Mouse (Mus musculus) liver, embryonic 14.5 days (tissue): ENCODE results near the gene Axdnd1. TPM values are rescaled to one million over a fixed set of nuclear protein-coding genes. Genes with fewer than 3 reads are reported as not detected.

Source experiments
- ATAC-seq: fragments of 200-750 bp; cut with Nextera tagmentation; 2 replicates; pipeline ENCODE4 v1.8.0; 2017; ENCODE audit warnings: moderate number of reproducible peaks, mild to moderate bottlenecking, moderate library complexity; ENCODE audit not compliant: insufficient read depth
- DNase-seq, 3 experiments: peaks; one replicate each; pipeline ENCODE4 v3.0.0-alpha.2; 2012 to 2013; ENCODE audit warnings: low read depth in 3 of 3, low spot score in 3 of 3
- H3K27ac ChIP-seq: fragments of 300-500 bp; sonication (generic); 2 replicates; pipeline ENCODE4 v1.5.1; 2014; ENCODE audit warnings: moderate library complexity, mild to moderate bottlenecking, control low read depth, inconsistent platforms
- H3K27me3 ChIP-seq: fragments of 300-500 bp; sonication (generic); 2 replicates; pipeline ENCODE4 v1.6.1; 2014; ENCODE audit warnings: mild to moderate bottlenecking, low read length, moderate library complexity; ENCODE audit not compliant: control insufficient read depth, insufficient read depth
- H3K36me3 ChIP-seq: fragments of 300-500 bp; sonication (generic); replicated peaks from 2 replicates; pipeline ENCODE4 v1.6.1; 2014; ENCODE audit warnings: low read depth; ENCODE audit not compliant: control insufficient read depth, insufficient read depth
- H3K4me1 ChIP-seq, 2 experiments: fragments of 200-500 bp in 1 of 2; fragments of 300-500 bp in 1 of 2; sonication (generic) in 1 of 2; replicated peaks; 2 replicates each; pipeline ENCODE4 v1.6.1; 2012 to 2014; ENCODE audit warnings: antibody characterized with exemption in 1 of 2, inconsistent platforms in 1 of 2, low read length in 1 of 2; ENCODE audit not compliant: control insufficient read depth in 2 of 2, insufficient read depth in 2 of 2
- H3K4me2 ChIP-seq: fragments of 300-500 bp; sonication (generic); 2 replicates; pipeline ENCODE4 v1.6.1; 2014; ENCODE audit warnings: low read depth, mild to moderate bottlenecking, control low read depth, moderate library complexity
- H3K4me3 ChIP-seq, 2 experiments: fragments of 200-500 bp in 1 of 2; fragments of 300-500 bp in 1 of 2; sonication (generic) in 1 of 2; 2 replicates each; pipeline ENCODE4 v1.5.1; 2012 to 2014; ENCODE audit warnings: low read depth in 2 of 2, low read length in 2 of 2, mild to moderate bottlenecking in 2 of 2, control low read depth in 1 of 2, inconsistent platforms in 1 of 2, moderate library complexity in 1 of 2; ENCODE audit not compliant: insufficient read depth in 1 of 2
- H3K9ac ChIP-seq: fragments of 300-500 bp; sonication (generic); replicated peaks from 2 replicates; pipeline ENCODE4 v1.6.1; 2014; ENCODE audit warnings: mild to moderate bottlenecking, control low read depth, moderate library complexity
- H3K9me3 ChIP-seq: fragments of 300-500 bp; sonication (generic); 2 replicates; pipeline ENCODE4 v1.6.1; 2016; ENCODE audit warnings: low read length, mixed read lengths; ENCODE audit not compliant: control insufficient read depth
- CTCF ChIP-seq: IDR thresholded peaks from 2 replicates; pipeline ENCODE4 v1.5.1; 2016; ENCODE audit warnings: antibody characterized with exemption, low read depth, control low read depth
- EP300 ChIP-seq: IDR thresholded peaks from 2 replicates; pipeline ENCODE4 v1.6.1; 2016; ENCODE audit warnings: antibody characterized with exemption, low read depth
- WGBS: fragments of 180-500 bp; shearing (Covaris S2); extraction: QIAGEN DNeasy Blood & Tissue Kit; methylation state at CpG from one replicate; pipeline ENCODE4 v1.1.7; 2014; ENCODE audit not compliant: insufficient replicate concordance; 5-methylcytosine and 5-hydroxymethylcytosine counted together
- polyA plus RNA-seq, 2 experiments: library from polyadenylated mRNA; depleted of rRNA in 1 of 2; stranded (reverse) in 1 of 2; unstranded in 1 of 2; fragments of >200 nt; fragmentation: Nextera tagmentation in 1 of 2; extraction: Ambion mirVana in 1 of 2; gene quantifications; 2 replicates each; pipeline versions ENCODE4 v1.2.1 to v1.2.3; 2012 to 2014

Gene Axdnd1
- polyA plus RNA-seq (2012; rRNA removed) (0.06 TPM in 1 of 2 replicates, not detected in the other), polyA plus RNA-seq (2014; fragmentation: Nextera tagmentation; extraction: Ambion mirVana) (0.06 and 0.09 TPM in 2 replicates)

- under 1% methylated on average over 44 of the region's 44 CpGs for WGBS
Observed at GRCm38 (mm10) chr1:156420671-156421297, at the start of gene Axdnd1. Axdnd1 (minus strand) TSS chr1:156421159.

DNA sequence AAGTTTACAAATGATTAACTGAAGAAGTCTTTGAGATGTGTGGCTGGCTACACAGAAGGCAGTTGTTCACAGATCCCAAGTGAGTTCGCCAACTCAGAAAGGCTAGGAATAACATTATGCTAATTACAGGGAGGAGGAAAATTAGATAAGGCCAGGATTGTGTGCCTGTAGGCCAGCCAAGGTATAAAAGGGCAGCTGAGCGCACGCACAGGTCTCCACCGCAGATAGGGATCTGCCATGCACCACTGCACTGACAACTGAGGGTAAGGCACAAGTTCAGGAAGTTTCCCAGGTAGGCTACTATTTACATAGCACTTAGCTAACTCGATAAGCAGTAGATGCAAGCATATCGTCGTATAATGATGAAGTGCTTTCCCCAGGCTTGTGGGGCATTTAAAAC is 49.6 kb upstream of the Axdnd1 start:
- no peak for DNase-seq
- ATAC-seq, result no peak
- Histone ChIP-seq H3K4me2 (peak overlapping the region; percentile 39), H3K27me3 (peaks cover 4% of the 10 kb centered on the region), H3K4me3 (no peak overlapping the region), H3K9me3 (no peaks in the 10 kb centered on the region), H3K4me1 (peaks cover 0 to 7% of the 10 kb centered on the region in 2 experiments; a peak in 2 of 4 replicates), H3K9ac (no peak overlapping the region), H3K36me3 (no peaks in the 10 kb centered on the region), H3K27ac (no peak overlapping the region)
- TF ChIP-seq CTCF (no peak), EP300 (no peak)
- WGBS, result 66% methylated on average over 7 of the region's 7 CpGs

More at GRCm38 (mm10) chr1:156420671-156421297, at the start of gene Axdnd1:
- DNase-seq, result peak; percentile 69 to 77 (median 71)
- TF ChIP-seq EP300, result no peak
- peak; percentile 43 for TF ChIP-seq CTCF
- ATAC-seq, result peak; percentile 96
- peaks cover 6 to 10% of the 10 kb centered on the region in 2 experiments for H3K4me1 ChIP-seq
- no peaks in the 10 kb centered on the region for H3K36me3 ChIP-seq
- peak within 1 kb of the TSS; percentile 65 for H3K4me2 ChIP-seq
- peak within 1 kb of the TSS; percentile 69 for H3K9ac ChIP-seq
- H3K4me3 ChIP-seq, result peak within 1 kb of the TSS; percentile 66 to 79
- peak within 1 kb of the TSS; percentile 72 for H3K27ac ChIP-seq
- no peaks in the 10 kb centered on the region for H3K27me3 ChIP-seq
- H3K9me3 ChIP-seq, result no peaks in the 10 kb centered on the region

GRCm38 (mm10) chr1:156468576-156468975 is 47.6 kb upstream of the Axdnd1 start:
- H3K27me3 ChIP-seq, result no peaks in the 10 kb centered on the region; the same call in 1 of the 2 replicates
- WGBS, result 44% methylated on average over 3 of the region's 3 CpGs
- no peak overlapping the region for H3K27ac ChIP-seq
- H3K4me2 ChIP-seq, result no peak overlapping the region
- DNase-seq (no peak), ATAC-seq (no peak)
- H3K4me3 ChIP-seq, result no peak overlapping the region
- peaks cover 0 to 8% of the 10 kb centered on the region in 2 experiments; a peak in 2 of 4 replicates for H3K4me1 ChIP-seq
- TF ChIP-seq CTCF (no peak), EP300 (no peak)
- no peak overlapping the region for H3K9ac ChIP-seq
- no peaks in the 10 kb centered on the region for H3K9me3 ChIP-seq
- no peaks in the 10 kb centered on the region; the same call in 1 of the 2 replicates for H3K36me3 ChIP-seq

GRCm38 (mm10) chr1:156467655-156468255 is 46.8 kb upstream of the Axdnd1 start:
- DNase-seq, result no peak
- Histone ChIP-seq H3K36me3 (no peaks in the 10 kb centered on the region; the same call in 1 of the 2 replicates), H3K27me3 (no peaks in the 10 kb centered on the region; the same call in 1 of the 2 replicates), H3K9ac (no peak overlapping the region), H3K4me2 (no peak overlapping the region), H3K4me1 (peaks cover 0 to 9% of the 10 kb centered on the region in 2 experiments; a peak in 2 of 4 replicates), H3K4me3 (no peak overlapping the region), H3K27ac (no peak overlapping the region), H3K9me3 (no peaks in the 10 kb centered on the region)
- TF ChIP-seq CTCF (no peak), EP300 (no peak)
- ATAC-seq, result no peak
- WGBS, result 53% methylated on average over 12 of the region's 12 CpGs

GRCm38 (mm10) chr1:156464963-156465362 is 44.0 kb upstream of the Axdnd1 start:
- 72% methylated on average over 9 of the region's 9 CpGs for WGBS
- ATAC-seq (no peak), DNase-seq (no peak)
- no peak overlapping the region for H3K4me2 ChIP-seq
- no peak overlapping the region for H3K4me3 ChIP-seq
- H3K36me3 ChIP-seq, result no peaks in the 10 kb centered on the region; the same call in 1 of the 2 replicates
- H3K9me3 ChIP-seq, result no peaks in the 10 kb centered on the region
- H3K9ac ChIP-seq, result no peak overlapping the region
- H3K27ac ChIP-seq, result no peak overlapping the region
- peaks cover 0 to 19% of the 10 kb centered on the region in 2 experiments; a peak in 3 of 4 replicates for H3K4me1 ChIP-seq
- no peaks in the 10 kb centered on the region for H3K27me3 ChIP-seq
- TF ChIP-seq EP300 (no peak), CTCF (no peak)
